Mouse (Mus musculus) limb, embryonic 13.5 days (tissue): ENCODE data around the gene Tiam1. TPM values are rescaled to one million over a fixed set of nuclear protein-coding genes. Genes with fewer than 3 reads are reported as not detected.
A peak's percentile ranks its signal among the peaks of the same experiment; 100 is the strongest.

Experiments used
- ATAC-seq: fragments of 200-750 bp; cut with Nextera tagmentation; 2 replicates; pipeline ENCODE4 v1.8.0; 2017; ENCODE audit warnings: low read depth, moderate number of reproducible peaks, moderate TSS enrichment; ENCODE audit not compliant: low FRiP score
- H3K27ac ChIP-seq: fragments of 300-500 bp; sonication (generic); 2 replicates; pipeline ENCODE4 v1.5.1; 2015; ENCODE audit warnings: inconsistent platforms, mild to moderate bottlenecking, moderate library complexity
- H3K27me3 ChIP-seq: fragments of 300-500 bp; sonication (generic); 2 replicates; pipeline ENCODE4 v1.6.1; 2015; ENCODE audit warnings: mild to moderate bottlenecking, inconsistent platforms
- H3K36me3 ChIP-seq: fragments of 300-500 bp; sonication (generic); 2 replicates; pipeline ENCODE4 v1.6.1; 2015; ENCODE audit warnings: inconsistent platforms, mild to moderate bottlenecking, moderate library complexity
- H3K4me1 ChIP-seq: fragments of 300-500 bp; sonication (generic); 2 replicates; pipeline ENCODE4 v1.6.1; 2015; ENCODE audit warnings: inconsistent platforms
- H3K4me2 ChIP-seq: fragments of 300-500 bp; sonication (generic); replicated peaks from 2 replicates; pipeline ENCODE4 v1.6.1; 2015; ENCODE audit warnings: inconsistent platforms, mild to moderate bottlenecking, moderate library complexity
- H3K4me3 ChIP-seq: fragments of 300-500 bp; sonication (generic); 2 replicates; pipeline ENCODE4 v1.5.1; 2015; ENCODE audit warnings: moderate library complexity, mild to moderate bottlenecking, inconsistent platforms
- H3K9ac ChIP-seq: fragments of 300-500 bp; sonication (generic); 2 replicates; pipeline ENCODE4 v1.6.1; 2015; ENCODE audit warnings: mild to moderate bottlenecking, inconsistent platforms
- H3K9me3 ChIP-seq: fragments of 300-500 bp; sonication (generic); 2 replicates; pipeline ENCODE4 v1.6.1; 2016; ENCODE audit warnings: inconsistent platforms
- WGBS: fragments of 180-500 bp; shearing (Covaris S2); methylation state at CpG from one replicate; pipeline ENCODE4 v1.1.7; 2015; 5-methylcytosine and 5-hydroxymethylcytosine counted together
- polyA plus RNA-seq: library from polyadenylated mRNA; unstranded; fragments of >200 nt; fragmentation: Nextera tagmentation; extraction: Ambion mirVana; gene quantifications from 2 replicates; pipeline ENCODE4 v1.2.1, GENCODE M21; 2015

The Tiam1 gene
- polyA plus RNA-seq, 1 experiment from 2014 or later = 55.0 TPM

GRCm38 (mm10) chr16:90142574-90143415 lies 774 bp downstream of the Tiam1 start:
- peaks cover 2% of the 10 kb centered on the region for H3K36me3 ChIP-seq
- peak overlapping the region; percentile 84 for H3K9ac ChIP-seq
- peak overlapping the region; percentile 80 for H3K4me3 ChIP-seq
- peak overlapping the region; percentile 95 for H3K4me2 ChIP-seq
- H3K9me3 ChIP-seq = no peaks in the 10 kb centered on the region
- no peaks in the 10 kb centered on the region for H3K27me3 ChIP-seq
- under 1% methylated on average over 57 of the region's 57 CpGs for WGBS
- peaks cover 54% of the 10 kb centered on the region for H3K4me1 ChIP-seq
- H3K27ac ChIP-seq = peak overlapping the region; percentile 81
- no peak for ATAC-seq

- Histone ChIP-seq H3K4me2 (peak overlapping the region; percentile 95), H3K4me1 (peaks cover 54% of the 10 kb centered on the region), H3K9ac (peak overlapping the region; percentile 84), H3K27me3 (no peaks in the 10 kb centered on the region), H3K36me3 (peaks cover 8% of the 10 kb centered on the region), H3K27ac (0 out of 2 replicates have a peak overlapping the region, but pooled peaks have one; percentile 81), H3K9me3 (no peaks in the 10 kb centered on the region), H3K4me3 (peak overlapping the region; percentile 80)
- WGBS = 1% methylated on average over 20 of the region's 20 CpGs
- no peak for ATAC-seq
These were observed 1.4 kb downstream of the Tiam1 start for GRCm38 (mm10) chr16:90142247-90142573.

GRCm38 (mm10) chr16:90141556-90141955 lies 2.0 kb downstream of the Tiam1 start:
- Histone ChIP-seq H3K27ac (no peak overlapping the region), H3K9ac (peak overlapping the region; percentile 84), H3K9me3 (no peaks in the 10 kb centered on the region), H3K36me3 (peaks cover 8% of the 10 kb centered on the region), H3K4me2 (peak overlapping the region; percentile 95), H3K27me3 (no peaks in the 10 kb centered on the region), H3K4me1 (peaks cover 54% of the 10 kb centered on the region), H3K4me3 (peak overlapping the region; percentile 80)
- ATAC-seq = no peak
- WGBS = 30% methylated on average over 9 of the region's 9 CpGs

GRCm38 (mm10) chr16:90140571-90140970 lies 3.0 kb downstream of the Tiam1 start:
- WGBS = 83% methylated on average over 10 of the region's 10 CpGs
- H3K9ac ChIP-seq = no peak overlapping the region
- peaks cover 11% of the 10 kb centered on the region for H3K36me3 ChIP-seq
- no peaks in the 10 kb centered on the region for H3K27me3 ChIP-seq
- H3K4me3 ChIP-seq = no peak overlapping the region
- ATAC-seq = no peak
- H3K4me1 ChIP-seq = peaks cover 54% of the 10 kb centered on the region
- H3K4me2 ChIP-seq = peak overlapping the region; percentile 39
- H3K27ac ChIP-seq = no peak overlapping the region
- no peaks in the 10 kb centered on the region for H3K9me3 ChIP-seq

- H3K36me3 ChIP-seq = peaks cover 12% of the 10 kb centered on the region
- no peak overlapping the region for H3K4me3 ChIP-seq
- 56% methylated on average over 9 of the region's 9 CpGs for WGBS
- H3K4me1 ChIP-seq = peaks cover 48% of the 10 kb centered on the region
- H3K9ac ChIP-seq = peak overlapping the region; percentile 35; the same call in 1 of the 2 replicates
- no peak overlapping the region; the same call in 1 of the 2 replicates for H3K27ac ChIP-seq
- no peaks in the 10 kb centered on the region for H3K27me3 ChIP-seq
- H3K4me2 ChIP-seq = peak overlapping the region; percentile 39
- no peak for ATAC-seq
- no peaks in the 10 kb centered on the region for H3K9me3 ChIP-seq
These were observed 3.9 kb downstream of the Tiam1 start for GRCm38 (mm10) chr16:90139696-90140095.

GRCm38 (mm10) chr16:90138151-90138550 lies 5.4 kb downstream of the Tiam1 start:
- peaks cover 50% of the 10 kb centered on the region for H3K4me1 ChIP-seq
- H3K36me3 ChIP-seq = peaks cover 12% of the 10 kb centered on the region
- no peaks in the 10 kb centered on the region for H3K9me3 ChIP-seq
- no peak overlapping the region for H3K9ac ChIP-seq
- H3K4me2 ChIP-seq = peak overlapping the region; percentile 20; the same call in 1 of the 2 replicates
- H3K27me3 ChIP-seq = no peaks in the 10 kb centered on the region
- no peak for ATAC-seq
- no peak overlapping the region for H3K4me3 ChIP-seq
- WGBS = 50% methylated on average over 12 of the region's 12 CpGs
- H3K27ac ChIP-seq = no peak overlapping the region

- H3K27ac ChIP-seq = no peak overlapping the region
- H3K4me1 ChIP-seq = peaks cover 47% of the 10 kb centered on the region
- no peak overlapping the region for H3K4me3 ChIP-seq
- H3K27me3 ChIP-seq = no peaks in the 10 kb centered on the region
- no peak for ATAC-seq
- no peak overlapping the region for H3K9ac ChIP-seq
- H3K36me3 ChIP-seq = peaks cover 12% of the 10 kb centered on the region
- WGBS = 99% methylated on average over 23 of the region's 23 CpGs
- no peak overlapping the region for H3K4me2 ChIP-seq
- H3K9me3 ChIP-seq = no peaks in the 10 kb centered on the region
These were observed 6.4 kb downstream of the Tiam1 start for GRCm38 (mm10) chr16:90137175-90137574.

GRCm38 (mm10) chr16:90135580-90135979 lies 8.0 kb downstream of the Tiam1 start:
- no peaks in the 10 kb centered on the region for H3K27me3 ChIP-seq
- no peak for ATAC-seq
- H3K27ac ChIP-seq = no peak overlapping the region
- WGBS = 88% methylated on average over 3 of the region's 3 CpGs
- H3K9ac ChIP-seq = no peak overlapping the region
- no peaks in the 10 kb centered on the region for H3K9me3 ChIP-seq
- no peak overlapping the region for H3K4me3 ChIP-seq
- peaks cover 33% of the 10 kb centered on the region for H3K4me1 ChIP-seq
- peaks cover 12% of the 10 kb centered on the region for H3K36me3 ChIP-seq
- H3K4me2 ChIP-seq = no peak overlapping the region

GRCm38 (mm10) chr16:90134351-90134750 lies 9.2 kb downstream of the Tiam1 start:
- Histone ChIP-seq H3K9ac (no peak overlapping the region), H3K4me1 (peaks cover 29% of the 10 kb centered on the region), H3K9me3 (no peaks in the 10 kb centered on the region), H3K36me3 (peaks cover 12% of the 10 kb centered on the region), H3K4me3 (no peak overlapping the region), H3K4me2 (no peak overlapping the region), H3K27me3 (no peaks in the 10 kb centered on the region), H3K27ac (no peak overlapping the region)
- ATAC-seq = no peak
- 88% methylated on average over 7 of the region's 7 CpGs for WGBS

- 53% methylated on average over 7 of the region's 7 CpGs for WGBS
- no peaks in the 10 kb centered on the region for H3K9me3 ChIP-seq
- peaks cover 10% of the 10 kb centered on the region for H3K36me3 ChIP-seq
- no peak overlapping the region for H3K4me3 ChIP-seq
- H3K27ac ChIP-seq = no peak overlapping the region
- peaks cover 29% of the 10 kb centered on the region for H3K4me1 ChIP-seq
- H3K27me3 ChIP-seq = no peaks in the 10 kb centered on the region
- no peak overlapping the region for H3K9ac ChIP-seq
- no peak overlapping the region for H3K4me2 ChIP-seq
- no peak for ATAC-seq
These were observed 10.8 kb downstream of the Tiam1 start for GRCm38 (mm10) chr16:90132816-90133215.

- no peak overlapping the region for H3K4me2 ChIP-seq
- H3K27ac ChIP-seq = no peak overlapping the region
- peaks cover 5% of the 10 kb centered on the region for H3K36me3 ChIP-seq
- no peaks in the 10 kb centered on the region for H3K27me3 ChIP-seq
- no peak overlapping the region for H3K9ac ChIP-seq
- no peak for ATAC-seq
- WGBS = 52% methylated on average over 10 of the region's 10 CpGs
- H3K4me1 ChIP-seq = peaks cover 31% of the 10 kb centered on the region
- no peak overlapping the region for H3K4me3 ChIP-seq
- H3K9me3 ChIP-seq = no peaks in the 10 kb centered on the region
These were observed 11.2 kb downstream of the Tiam1 start for GRCm38 (mm10) chr16:90132331-90132730.

- ATAC-seq = peak; percentile 89
- no peaks in the 10 kb centered on the region for H3K36me3 ChIP-seq
- peak overlapping the region; percentile 78 for H3K27ac ChIP-seq
These were observed 14.6 kb downstream of the Tiam1 start for GRCm38 (mm10) chr16:90128817-90129587.

More at GRCm38 (mm10) chr16:90128817-90129587, 14.6 kb downstream of the Tiam1 start:
- Histone ChIP-seq H3K9ac (no peak overlapping the region), H3K4me1 (peaks cover 57% of the 10 kb centered on the region), H3K27me3 (no peaks in the 10 kb centered on the region), H3K9me3 (no peaks in the 10 kb centered on the region), H3K4me3 (no peak overlapping the region), H3K4me2 (peak overlapping the region; percentile 30)
- 21% methylated on average over 19 of the region's 19 CpGs for WGBS
